21 mouse cellular contexts compared by ENCODE assay signal in the genomic region with DNA sequence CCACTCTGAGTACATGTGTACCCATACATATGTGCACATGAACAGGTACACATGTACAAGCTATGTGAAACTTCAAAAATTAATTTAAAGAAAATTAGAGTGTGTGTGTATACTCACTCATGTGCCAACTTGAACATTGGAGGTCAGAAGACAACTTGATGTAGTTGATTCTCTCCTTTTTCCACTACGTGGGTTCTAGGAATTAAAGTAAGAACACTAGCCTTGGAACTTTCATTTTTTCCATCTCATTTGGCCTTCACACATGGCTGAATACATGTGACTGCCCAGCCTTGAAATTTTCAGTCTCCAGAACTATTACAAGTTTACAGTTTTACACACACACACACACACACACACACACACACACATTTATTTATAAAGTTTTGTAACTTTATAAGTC. TPM values are rescaled to one million over a fixed set of nuclear protein-coding genes. Genes with fewer than 3 reads are reported as not detected.
DNase-seq lines count a peak whose midpoint lies in the region; ATAC-seq and TF ChIP-seq lines count a peak whose summit lies in the region.
"Had no signal": no experiment of that assay in that cellular context is flagged by ENCODE, and none has a peak within 500 bp of the region (broad histone marks: within the 10 kb centered on the region; RNA-seq: fewer than 3 reads in every experiment).

No protein-coding gene starts in this region.

- no peak overlapping the region for H3K4me2 ChIP-seq in kidney, embryonic 14.5 days (replicated peaks; ENCODE audit: low read depth, low read length)
- H3K4me2 ChIP-seq in CH12.LX (ENCODE audit: insufficient read depth, low read depth, poor library complexity, severe bottlenecking): no peak overlapping the region
- H3K4me2 ChIP-seq: embryonic facial prominence, embryonic 12.5 days; forebrain, embryonic 13.5 days; forebrain, embryonic 15.5 days had no signal

- dilution Hi-C loops in CH12.LX (cut with MboI; ENCODE audit: extremely low pct_ligation_motif_present, extremely low pct_unique_long_range_greater_than_20kb, low sequenced_read_pairs): no loop called here

- H3K4me3 ChIP-seq in kidney, embryonic 14.5 days (ENCODE audit: low read length): no peak overlapping the region
- no peak overlapping the region for H3K4me3 ChIP-seq in CH12.LX (replicated peaks in 1 of 3; ENCODE audit: low read depth in 2 of 3, low read length in 2 of 3, poor library complexity in 1 of 3)
- H3K4me3 ChIP-seq: embryonic facial prominence, embryonic 10.5 days; embryonic facial prominence, embryonic 12.5 days; forebrain, embryonic 13.5 days; forebrain, embryonic 15.5 days had no signal

- in situ Hi-C loops in CH12.LX (cut with MboI; ENCODE audit: low pct_ligation_motif_present, low pct_unique_long_range_greater_than_20kb, low sequenced_read_pairs): no loop called here

- no peak for TF ChIP-seq POLR2A in CH12.LX (IDR thresholded peaks at IDR 0.05; ENCODE audit: low read depth, low read length)

- no peak for TF ChIP-seq RAD21 in CH12.LX (IDR thresholded peaks at IDR 0.05; ENCODE audit: low read depth, low read length)

- H3K9ac ChIP-seq in kidney, embryonic 14.5 days (ENCODE audit: low read depth, low read length): no peak overlapping the region
- H3K9ac ChIP-seq in CH12.LX (ENCODE audit: insufficient read depth, low read depth): no peak overlapping the region
- H3K9ac ChIP-seq: embryonic facial prominence, embryonic 12.5 days; forebrain, embryonic 13.5 days; forebrain, embryonic 15.5 days; forebrain, postnatal 0 days had no signal

- H3K27ac ChIP-seq in kidney, embryonic 14.5 days (ENCODE audit: low read depth, low read length): no peak overlapping the region
- no peak overlapping the region for H3K27ac ChIP-seq in CH12.LX (ENCODE audit: insufficient read depth, low read depth)
- H3K27ac ChIP-seq: embryonic facial prominence, embryonic 10.5 days; embryonic facial prominence, embryonic 12.5 days; forebrain, embryonic 13.5 days; forebrain, embryonic 15.5 days had no signal

- H3K79me2 ChIP-seq in CH12.LX (replicated peaks; ENCODE audit: control insufficient read depth, extremely low read depth, insufficient read depth, poor library complexity, severe bottlenecking): peaks cover 60% of the 10 kb centered on the region

- no peaks in the 10 kb centered on the region for H3K27me3 ChIP-seq in kidney, embryonic 14.5 days (ENCODE audit: control insufficient read depth, insufficient read depth, low read length)
- H3K27me3 ChIP-seq in CH12.LX (replicated peaks): no peaks in the 10 kb centered on the region
- H3K27me3 ChIP-seq in splenic B cell, adult 2 months (ENCODE audit: control insufficient read depth, insufficient read depth, low read length, poor library complexity, severe bottlenecking): no peaks in the 10 kb centered on the region
- H3K27me3 ChIP-seq: embryonic facial prominence, embryonic 12.5 days; forebrain, embryonic 13.5 days; forebrain, embryonic 15.5 days; Patski had no signal

- TF ChIP-seq EP300 in CH12.LX (IDR thresholded peaks at IDR 0.05; ENCODE audit: low read length): peak; percentile 59

- no peaks in the 10 kb centered on the region for H3K9me3 ChIP-seq in kidney, embryonic 14.5 days (ENCODE audit: control insufficient read depth, low read length)
- no peaks in the 10 kb centered on the region for H3K9me3 ChIP-seq in CH12.LX (replicated peaks; ENCODE audit: low read length)
- H3K9me3 ChIP-seq: embryonic facial prominence, embryonic 10.5 days; embryonic facial prominence, embryonic 12.5 days; forebrain, embryonic 13.5 days; forebrain, embryonic 15.5 days; G1E had no signal

- 84% methylated on average over 1 of the region's 1 CpGs for WGBS in kidney, embryonic 14.5 days

- TF ChIP-seq CTCF in CH12.LX (conservative IDR thresholded peaks at IDR 0.05 in 1 of 2, IDR thresholded peaks at IDR 0.05 in 1 of 2; ENCODE audit: low read depth in 2 of 2, low read length in 2 of 2): no peak

- no peaks in the 10 kb centered on the region; the same call in 1 of the 2 replicates for H3K36me3 ChIP-seq in kidney, embryonic 14.5 days (ENCODE audit: control insufficient read depth, insufficient read depth, low read length)
- H3K36me3 ChIP-seq in CH12.LX (replicated peaks in 1 of 2; ENCODE audit: control insufficient read depth in 1 of 2, insufficient read depth in 1 of 2, low read length in 1 of 2): peaks cover 3 to 28% of the 10 kb centered on the region in 2 experiments
- H3K36me3 ChIP-seq in splenic B cell, adult 2 months (ENCODE audit: control insufficient read depth, insufficient read depth, low read length, poor library complexity, severe bottlenecking): no peaks in the 10 kb centered on the region

- no peaks in the 10 kb centered on the region for H3K4me1 ChIP-seq in kidney, embryonic 14.5 days (ENCODE audit: control insufficient read depth, insufficient read depth, low read length)
- H3K4me1 ChIP-seq in CH12.LX (ENCODE audit: control insufficient read depth in 1 of 2, insufficient read depth in 2 of 2): peaks cover 6 to 48% of the 10 kb centered on the region in 2 experiments; a peak in 3 of 4 replicates

- no peak for ATAC-seq in kidney, embryonic 14.5 days (ENCODE audit: low FRiP score, low TSS enrichment)
- ATAC-seq: activated CD4-positive, CD25-positive, alpha-beta regulatory T cell, adult 4 months; forebrain, embryonic 13.5 days; forebrain, embryonic 15.5 days; forebrain, postnatal 0 days; Patski had no signal

- DNase-seq in kidney, adult 9 months: peak; percentile 23
- DNase-seq in CH12.LX (ENCODE audit: extremely low read depth): peak; percentile 29
- DNase-seq in splenic B cell, adult 2 months (ENCODE audit: low read depth, low spot score): peak; percentile 46
- DNase-seq in embryo, embryonic 10 days (ENCODE audit: low spot score): no peak
- DNase-seq: adrenal gland, adult 8-10 months; adrenal gland, postnatal 14 days; adrenal gland, postnatal 36 days; cerebellum, adult 11-12 months; cerebellum, adult 2 months; cerebellum, adult 9-10 months; cerebellum, postnatal 14 days; cerebellum, postnatal 36 days; forebrain, postnatal 0 days had no signal

TF ChIP-seq in CH12.LX, 34 proteins besides CTCF, POLR2A, EP300 and RAD21:
- no peak for TF ChIP-seq MEF2A (IDR thresholded peaks at IDR 0.05; ENCODE audit: borderline replicate concordance, low read depth, low read length)
- TF ChIP-seq JUN (IDR thresholded peaks at IDR 0.05; ENCODE audit: insufficient read depth, low read depth, low read length): no peak
- no peak for TF ChIP-seq POLR2AphosphoS2 (IDR thresholded peaks at IDR 0.05; ENCODE audit: low read depth, low read length)
- peak; percentile 46; the same call in 1 of the 2 replicates for TF ChIP-seq BHLHE40 (IDR thresholded peaks at IDR 0.05; ENCODE audit: low read depth, low read length)
- peak; percentile 60 for TF ChIP-seq ETS1 (conservative IDR thresholded peaks at IDR 0.05; ENCODE audit: low read depth, low read length)
- TF ChIP-seq MYC (IDR thresholded peaks at IDR 0.05; ENCODE audit: low read depth, low read length): 0 out of 2 replicates have a peak, but pooled peaks have one; percentile 15
TF ChIP-seq in CH12.LX: peak in this region for 3.

RNA-seq across cellular contexts. Expression of gene Ggps1, which starts 6.0 kb away (rescaled TPM):
- polyA plus RNA-seq in kidney, embryonic 14.5 days (2014; fragmentation: Nextera tagmentation; extraction: Ambion mirVana): 44.2 and 57.2 TPM in 2 replicates
- total RNA-seq in CH12.LX (2012; rRNA removed): 21.6 and 21.9 TPM in 2 replicates
- total RNA-seq in CH12.LX (2014; rRNA removed): 48.7 and 53.8 TPM in 2 replicates
- 27.5 and 38.0 TPM in 2 replicates for polyA plus RNA-seq in CH12.LX (2012; ENCODE audit: insufficient read length, low read depth)

RNA-seq across cellular contexts. Expression of gene Arid4b, which starts 6.3 kb away (rescaled TPM):
- polyA plus RNA-seq in kidney, embryonic 14.5 days (2014; fragmentation: Nextera tagmentation; extraction: Ambion mirVana): 67.1 and 68.7 TPM in 2 replicates
- total RNA-seq in CH12.LX (2012; rRNA removed) (9.7 and 9.9 TPM in 2 replicates), CH12.LX (2014; rRNA removed) (9.2 and 12.1 TPM in 2 replicates)
- 16.4 and 17.1 TPM in 2 replicates for polyA plus RNA-seq in CH12.LX (2012; ENCODE audit: insufficient read length, low read depth)

RNA-seq across cellular contexts. Expression of gene Tbce, which starts 29.9 kb away (rescaled TPM):
- 59.8 and 61.3 TPM in 2 replicates for polyA plus RNA-seq in kidney, embryonic 14.5 days (2014; fragmentation: Nextera tagmentation; extraction: Ambion mirVana)
- total RNA-seq in CH12.LX (2012; rRNA removed) (26.5 and 27.2 TPM in 2 replicates), CH12.LX (2014; rRNA removed) (82.1 and 86.4 TPM in 2 replicates)
- 49.7 and 54.4 TPM in 2 replicates for polyA plus RNA-seq in CH12.LX (2012; ENCODE audit: insufficient read length, low read depth)
